Mouse (Mus musculus) liver, embryonic 11.5 days (tissue): Measurements from ENCODE around the gene Selenok. TPM values are rescaled to one million over a fixed set of nuclear protein-coding genes. Genes with fewer than 3 reads are reported as not detected.
A peak's percentile ranks its signal among the peaks of the same experiment; 100 is the strongest.

Experiments used
- ATAC-seq: fragments of 200-750 bp; cut with Nextera tagmentation; replicated peaks from 2 replicates; pipeline ENCODE4 v1.8.0; 2017; ENCODE audit warnings: moderate number of reproducible peaks, mild to moderate bottlenecking, moderate TSS enrichment, moderate library complexity; ENCODE audit not compliant: low FRiP score
- DNase-seq: peaks from one replicate; pipeline ENCODE4 v3.0.0-alpha.2; 2017; ENCODE audit warnings: low spot score
- H3K27ac ChIP-seq: fragments of 300-500 bp; sonication (generic); 2 replicates; pipeline ENCODE4 v1.5.1; 2014; ENCODE audit warnings: mild to moderate bottlenecking, low read depth, low read length, control low read depth
- H3K27me3 ChIP-seq: fragments of 300-500 bp; sonication (generic); replicated peaks from 2 replicates; pipeline ENCODE4 v1.6.1; 2014; ENCODE audit warnings: low read length, mixed read lengths; ENCODE audit not compliant: control insufficient read depth, insufficient read depth
- H3K36me3 ChIP-seq: fragments of 300-500 bp; sonication (generic); 2 replicates; pipeline ENCODE4 v1.6.1; 2014; ENCODE audit warnings: mild to moderate bottlenecking, low read length, moderate library complexity, mixed read lengths; ENCODE audit not compliant: control insufficient read depth, insufficient read depth
- H3K4me1 ChIP-seq: fragments of 300-500 bp; sonication (generic); replicated peaks from 2 replicates; pipeline ENCODE4 v1.6.1; 2014; ENCODE audit warnings: low read length, mixed read lengths; ENCODE audit not compliant: control insufficient read depth, insufficient read depth
- H3K4me2 ChIP-seq: fragments of 300-500 bp; sonication (generic); 2 replicates; pipeline ENCODE4 v1.6.1; 2014; ENCODE audit warnings: mild to moderate bottlenecking, control low read depth, moderate library complexity
- H3K4me3 ChIP-seq: fragments of 300-500 bp; sonication (generic); 2 replicates; pipeline ENCODE4 v1.5.1; 2014; ENCODE audit warnings: low read depth, low read length, control low read depth
- H3K9ac ChIP-seq: fragments of 300-500 bp; sonication (generic); 2 replicates; pipeline ENCODE4 v1.6.1; 2014; ENCODE audit warnings: low read depth, low read length, control low read depth
- H3K9me3 ChIP-seq: fragments of 300-500 bp; sonication (generic); 2 replicates; pipeline ENCODE4 v1.6.1; 2016; ENCODE audit warnings: low read length, inconsistent platforms, mixed read lengths; ENCODE audit not compliant: control insufficient read depth
- WGBS: fragments of 180-500 bp; shearing (Covaris S2); extraction: QIAGEN DNeasy Blood & Tissue Kit; methylation state at CpG from one replicate; pipeline ENCODE4 v1.1.7; 2014; 5-methylcytosine and 5-hydroxymethylcytosine counted together
- polyA plus RNA-seq: library from polyadenylated mRNA; unstranded; fragments of >200 nt; fragmentation: Nextera tagmentation; extraction: Ambion mirVana; gene quantifications from 2 replicates; pipeline ENCODE4 v1.2.1, GENCODE M21; 2014

The Selenok gene
- polyA plus RNA-seq: 151 and 162 TPM in 2 replicates

GRCm38 (mm10) chr14:29968075-29968821, at the start of gene Selenok:
Gene Selenok, plus strand, starts transcription at chr14:29968308.
- Histone ChIP-seq H3K4me1 (peaks cover 13% of the 10 kb centered on the region), H3K4me2 (peak within 1 kb of the TSS; percentile 89), H3K27ac (peak within 1 kb of the TSS; percentile 71), H3K36me3 (peaks cover 18% of the 10 kb centered on the region; the same call in 1 of the 2 replicates), H3K9me3 (no peaks in the 10 kb centered on the region), H3K4me3 (peak within 1 kb of the TSS; percentile 81), H3K27me3 (no peaks in the 10 kb centered on the region), H3K9ac (peak within 1 kb of the TSS; percentile 76)
- ATAC-seq: peak; percentile 100
- DNase-seq: peak; percentile 87
- WGBS: under 1% methylated on average over 49 of the region's 49 CpGs

GRCm38 (mm10) chr14:29928966-29929365, 39.1 kb upstream of the Selenok start:
- no peaks in the 10 kb centered on the region for H3K9me3 ChIP-seq
- no peak overlapping the region for H3K27ac ChIP-seq
- H3K4me3 ChIP-seq: no peak overlapping the region
- no peak for DNase-seq
- H3K4me1 ChIP-seq: no peaks in the 10 kb centered on the region
- ATAC-seq: no peak
- H3K9ac ChIP-seq: no peak overlapping the region
- 61% methylated on average over 4 of the region's 4 CpGs for WGBS
- no peaks in the 10 kb centered on the region for H3K27me3 ChIP-seq
- no peaks in the 10 kb centered on the region for H3K36me3 ChIP-seq
- H3K4me2 ChIP-seq: no peak overlapping the region

DNA sequence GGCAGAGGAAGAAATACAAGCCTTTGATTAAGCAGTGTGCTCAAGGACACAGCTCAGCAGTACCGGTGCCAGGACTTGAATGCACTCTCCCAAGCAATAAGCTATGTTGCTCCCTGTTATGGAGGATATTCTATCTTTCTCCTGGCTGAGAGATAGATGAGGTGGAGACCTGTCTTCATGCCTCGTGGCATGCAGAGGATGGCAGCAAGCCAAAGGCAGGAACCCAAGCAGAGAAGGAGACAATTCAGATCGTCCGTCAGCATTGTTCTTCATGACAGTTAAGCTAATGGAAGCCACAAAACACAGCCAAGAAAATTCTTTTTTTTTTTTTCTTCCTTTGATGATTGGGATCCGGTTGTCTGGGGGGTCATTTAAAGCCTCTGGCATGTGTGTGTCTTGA, 32.6 kb upstream of the Selenok start:
- no peak for ATAC-seq
- no peak overlapping the region for H3K27ac ChIP-seq
- no peaks in the 10 kb centered on the region for H3K9me3 ChIP-seq
- WGBS: 67% methylated on average over 5 of the region's 5 CpGs
- H3K27me3 ChIP-seq: 0 out of 2 replicates have a peak, but pooled peaks cover 4% of the 10 kb centered on the region
- no peak for DNase-seq
- no peak overlapping the region for H3K9ac ChIP-seq
- no peak overlapping the region for H3K4me3 ChIP-seq
- H3K36me3 ChIP-seq: no peaks in the 10 kb centered on the region
- H3K4me1 ChIP-seq: 0 out of 2 replicates have a peak, but pooled peaks cover 2% of the 10 kb centered on the region
- no peak overlapping the region for H3K4me2 ChIP-seq

DNA sequence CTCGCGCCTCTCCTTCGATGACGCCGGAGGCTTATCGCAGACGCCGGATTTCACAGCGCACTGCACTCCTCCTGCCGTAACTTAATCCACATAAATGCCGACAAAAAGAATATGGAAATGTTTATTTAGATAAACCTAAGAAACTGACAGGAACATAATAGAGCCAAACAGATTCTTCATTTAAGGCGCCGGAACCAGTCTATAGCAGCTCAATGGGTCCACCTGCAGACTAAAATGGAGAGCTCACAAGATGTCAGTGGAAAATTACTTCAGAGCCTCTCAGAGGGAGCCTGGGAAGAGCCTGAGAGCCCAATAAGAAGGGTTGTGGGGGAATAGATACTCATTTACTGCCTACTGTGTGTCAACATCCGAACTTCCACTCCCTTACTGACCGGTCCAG, 30.6 kb upstream of the Selenok start:
- H3K4me1 ChIP-seq: 0 out of 2 replicates have a peak, but pooled peaks cover 2% of the 10 kb centered on the region
- H3K4me2 ChIP-seq: no peak overlapping the region
- H3K27me3 ChIP-seq: 0 out of 2 replicates have a peak, but pooled peaks cover 4% of the 10 kb centered on the region
- no peaks in the 10 kb centered on the region for H3K9me3 ChIP-seq
- DNase-seq (no peak), ATAC-seq (no peak)
- H3K36me3 ChIP-seq: no peaks in the 10 kb centered on the region
- H3K4me3 ChIP-seq: no peak overlapping the region
- H3K27ac ChIP-seq: no peak overlapping the region
- H3K9ac ChIP-seq: no peak overlapping the region
- 89% methylated on average over 15 of the region's 15 CpGs for WGBS

DNA sequence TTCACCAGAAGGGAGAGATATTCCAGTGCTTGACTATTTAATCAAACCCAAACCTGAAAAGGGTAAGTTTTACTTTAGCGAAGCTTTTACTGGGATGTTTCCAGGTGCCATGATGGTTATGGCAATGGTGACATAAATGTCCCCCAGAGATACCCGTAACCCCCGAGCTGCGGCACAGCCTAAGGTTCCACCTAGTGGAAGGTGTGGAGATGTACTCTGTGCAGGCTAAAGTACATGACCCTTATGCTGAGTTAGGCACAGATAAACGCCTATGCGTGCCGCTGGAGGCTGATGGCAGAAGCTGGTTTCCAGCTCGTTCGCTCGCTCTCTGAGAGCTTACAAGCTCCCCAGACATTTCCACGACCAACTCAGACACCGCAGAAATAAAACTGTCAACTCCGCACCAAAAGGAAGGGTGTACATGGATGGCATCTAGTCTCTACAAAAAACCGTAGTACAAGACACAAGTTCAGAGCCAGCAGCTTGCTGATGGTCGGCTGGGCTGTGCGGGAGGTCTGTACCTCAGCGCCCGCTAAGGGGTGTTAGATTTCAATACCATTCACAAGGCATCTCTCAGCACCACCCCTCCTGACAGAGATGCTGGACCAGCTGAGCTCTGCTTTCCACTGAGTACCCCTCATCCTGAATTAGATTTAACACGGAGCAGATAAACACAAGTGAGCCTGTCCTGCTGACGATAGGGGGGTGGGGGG, 28.4 kb upstream of the Selenok start:
- no peak for ATAC-seq
- Histone ChIP-seq H3K36me3 (no peaks in the 10 kb centered on the region), H3K9ac (no peak overlapping the region), H3K9me3 (no peaks in the 10 kb centered on the region), H3K27ac (no peak overlapping the region), H3K4me3 (no peak overlapping the region), H3K4me2 (no peak overlapping the region), H3K4me1 (0 out of 2 replicates have a peak, but pooled peaks cover 2% of the 10 kb centered on the region), H3K27me3 (0 out of 2 replicates have a peak, but pooled peaks cover 4% of the 10 kb centered on the region)
- DNase-seq: no peak
- WGBS: 36% methylated on average over 20 of the region's 20 CpGs

DNA sequence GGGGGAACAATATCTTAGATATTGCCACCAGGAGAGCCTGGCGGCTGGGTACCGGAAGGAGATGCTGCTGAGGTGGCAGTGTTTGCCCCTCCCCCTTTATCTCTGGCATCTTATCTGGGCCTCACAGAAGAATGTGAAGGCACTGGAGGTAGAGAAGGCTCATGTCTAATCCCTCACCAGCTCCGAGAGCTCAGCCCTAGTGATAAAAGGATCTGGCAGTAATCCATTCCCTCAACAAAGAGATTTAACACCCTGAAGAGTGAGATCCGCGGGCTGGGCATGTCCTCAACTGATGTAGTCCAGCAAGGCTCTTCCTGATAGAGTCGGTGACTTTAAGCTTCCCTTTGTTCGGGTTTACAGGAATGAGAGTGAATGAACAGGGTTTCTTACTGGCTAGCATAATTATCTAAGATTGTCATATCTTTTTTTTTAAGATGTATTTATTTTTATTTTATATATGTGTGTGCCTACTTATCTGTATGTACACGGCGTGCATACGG, 27.7 kb upstream of the Selenok start:
- Histone ChIP-seq H3K27me3 (0 out of 2 replicates have a peak, but pooled peaks cover 4% of the 10 kb centered on the region), H3K27ac (no peak overlapping the region), H3K4me3 (no peak overlapping the region), H3K36me3 (no peaks in the 10 kb centered on the region), H3K9ac (no peak overlapping the region), H3K9me3 (no peaks in the 10 kb centered on the region), H3K4me1 (0 out of 2 replicates have a peak, but pooled peaks cover 2% of the 10 kb centered on the region), H3K4me2 (no peak overlapping the region)
- ATAC-seq (no peak), DNase-seq (no peak)
- WGBS: 13% methylated on average over 10 of the region's 10 CpGs

DNA sequence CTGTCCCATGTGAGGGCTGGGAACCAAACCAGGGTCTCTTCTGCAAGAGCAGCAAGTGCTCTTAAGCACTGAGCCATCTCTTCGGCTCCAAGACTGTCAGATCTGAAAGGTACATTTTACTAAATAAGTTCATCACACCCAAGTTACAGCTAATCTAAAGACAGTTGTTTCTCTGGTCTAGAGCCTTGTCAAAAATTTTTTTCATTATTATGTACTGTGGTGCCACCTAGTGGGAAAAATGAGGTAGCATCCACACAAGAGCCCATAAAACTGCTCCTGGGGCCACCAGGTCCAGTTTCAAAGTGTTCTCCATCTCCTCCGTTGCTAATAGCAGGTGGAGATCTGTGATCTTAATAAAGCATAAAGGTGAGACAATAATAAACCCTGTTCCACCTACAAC, 27.2 kb upstream of the Selenok start:
- 0 out of 2 replicates have a peak, but pooled peaks cover 4% of the 10 kb centered on the region for H3K27me3 ChIP-seq
- ATAC-seq (no peak), DNase-seq (peak; percentile 33)
- no peak overlapping the region for H3K27ac ChIP-seq
- 0 out of 2 replicates have a peak, but pooled peaks cover 2% of the 10 kb centered on the region for H3K4me1 ChIP-seq
- no peaks in the 10 kb centered on the region for H3K9me3 ChIP-seq
- H3K36me3 ChIP-seq: no peaks in the 10 kb centered on the region
- 18% methylated on average over 2 of the region's 2 CpGs for WGBS
- H3K9ac ChIP-seq: no peak overlapping the region
- no peak overlapping the region for H3K4me2 ChIP-seq
- H3K4me3 ChIP-seq: no peak overlapping the region

- H3K4me2 ChIP-seq: no peak overlapping the region
- H3K27ac ChIP-seq: no peak overlapping the region
- no peak overlapping the region for H3K9ac ChIP-seq
- no peaks in the 10 kb centered on the region for H3K36me3 ChIP-seq
- H3K4me3 ChIP-seq: no peak overlapping the region
- no peak for DNase-seq
- no peaks in the 10 kb centered on the region for H3K4me1 ChIP-seq
- no peaks in the 10 kb centered on the region for H3K9me3 ChIP-seq
- no peak for ATAC-seq
- H3K27me3 ChIP-seq: no peaks in the 10 kb centered on the region
- WGBS: 66% methylated on average over 5 of the region's 5 CpGs
These were observed 21.3 kb upstream of the Selenok start for GRCm38 (mm10) chr14:29946761-29947309.
